ENCODE assay signal across 8 mouse cellular contexts in genomic region chr1:171293906-171294297, GRCm38 (mm10). TPM values are rescaled to one million over a fixed set of nuclear protein-coding genes. Genes with fewer than 3 reads are reported as not detected.
A peak's percentile ranks its signal among the peaks of the same experiment; 100 is the strongest.
DNase-seq lines count a peak whose midpoint lies in the region; ATAC-seq and TF ChIP-seq lines count a peak whose summit lies in the region.

No protein-coding gene starts in this region.

- peak overlapping the region; percentile 69 for H3K9ac ChIP-seq in neural tube, embryonic 11.5 days (ENCODE audit: low read length)
- H3K9ac ChIP-seq in intestine, postnatal 0 days (ENCODE audit: low read depth, low read length), result peak overlapping the region; percentile 88
- H3K9ac ChIP-seq in stomach, embryonic 14.5 days (replicated peaks; ENCODE audit: low read depth, low read length), result peak overlapping the region; percentile 68

- 0 out of 2 replicates have a peak, but pooled peaks cover 2% of the 10 kb centered on the region for H3K36me3 ChIP-seq in neural tube, embryonic 11.5 days (ENCODE audit: control insufficient read depth, insufficient read depth, low read length)
- peaks cover 12% of the 10 kb centered on the region for H3K36me3 ChIP-seq in intestine, postnatal 0 days (ENCODE audit: control insufficient read depth, insufficient read depth)
- H3K36me3 ChIP-seq in stomach, embryonic 14.5 days (ENCODE audit: control insufficient read depth, insufficient read depth, low read length), result peaks cover 12% of the 10 kb centered on the region

- no peaks in the 10 kb centered on the region for H3K27me3 ChIP-seq in cerebellum, adult 2 months (ENCODE audit: control insufficient read depth, insufficient read depth, low read length)
- no peaks in the 10 kb centered on the region for H3K27me3 ChIP-seq in neural tube, embryonic 11.5 days (ENCODE audit: control insufficient read depth, insufficient read depth, low read length)
- peaks cover 7% of the 10 kb centered on the region; the same call in 1 of the 2 replicates for H3K27me3 ChIP-seq in intestine, postnatal 0 days (replicated peaks; ENCODE audit: control insufficient read depth, insufficient read depth, low read length)
- no peaks in the 10 kb centered on the region for H3K27me3 ChIP-seq in stomach, embryonic 14.5 days (ENCODE audit: control insufficient read depth, insufficient read depth, low read length)

- peak overlapping the region; percentile 60 for H3K4me2 ChIP-seq in neural tube, embryonic 11.5 days (ENCODE audit: low read depth)
- H3K4me2 ChIP-seq in intestine, postnatal 0 days (replicated peaks; ENCODE audit: low read depth), result peak overlapping the region; percentile 53
- H3K4me2 ChIP-seq in stomach, embryonic 14.5 days (replicated peaks; ENCODE audit: low read depth, low read length), result peak overlapping the region; percentile 82

- WGBS in cerebellum, adult 2 months, result 18% methylated on average over 5 of the region's 5 CpGs
- WGBS in neural tube, embryonic 11.5 days, result 53% methylated on average over 5 of the region's 5 CpGs
- WGBS in intestine, postnatal 0 days, result 35% methylated on average over 5 of the region's 5 CpGs
- WGBS in stomach, embryonic 14.5 days, result 39% methylated on average over 5 of the region's 5 CpGs

- peak overlapping the region; percentile 94 for H3K4me3 ChIP-seq in cerebellum, adult 2 months (replicated peaks; ENCODE audit: insufficient read depth, low read depth, low read length)
- peak overlapping the region; percentile 50 for H3K4me3 ChIP-seq in neural tube, embryonic 11.5 days (ENCODE audit: low read depth, low read length)
- H3K4me3 ChIP-seq in intestine, postnatal 0 days (ENCODE audit: low read depth, low read length), result peak overlapping the region; percentile 85
- peak overlapping the region; percentile 63 for H3K4me3 ChIP-seq in stomach, embryonic 14.5 days (ENCODE audit: low read depth, low read length)

- TF ChIP-seq POLR2A in cerebellum, adult 2 months (IDR thresholded peaks at IDR 0.05; ENCODE audit: borderline replicate concordance, insufficient read depth, low read length), result no peak

- H3K9me3 ChIP-seq in neural tube, embryonic 11.5 days (ENCODE audit: control insufficient read depth, low read length), result no peaks in the 10 kb centered on the region
- no peaks in the 10 kb centered on the region for H3K9me3 ChIP-seq in intestine, postnatal 0 days (ENCODE audit: control insufficient read depth)
- H3K9me3 ChIP-seq in stomach, embryonic 14.5 days (ENCODE audit: control insufficient read depth, low read depth, low read length), result no peaks in the 10 kb centered on the region

- no peak for DNase-seq in cerebellum, adult 2 months
- DNase-seq in cerebellum, postnatal 10 days, result no peak
- no peak for DNase-seq in neural tube, embryonic 11.5 days (ENCODE audit: low spot score)
- DNase-seq in neural tube, embryonic 10.5 days (ENCODE audit: extremely low spot score, low spot score), result no peak
- DNase-seq in left cerebral cortex, postnatal 25 days (ENCODE audit: low spot score in 2 of 2), result no peak
- DNase-seq in thymus, adult 18-20 months, result no peak

- intact Hi-C loops in left cerebral cortex, postnatal 25 days (cut with DNase I), result loop anchor here (2.0 kb wide), 1 partner anchor 35 kb away; the partner anchor contains the start of gene Dedd

- H3K27ac ChIP-seq in cerebellum, adult 2 months (ENCODE audit: insufficient read depth, low read length), result peak overlapping the region; percentile 97; the same call in 1 of the 2 replicates
- H3K27ac ChIP-seq in neural tube, embryonic 11.5 days (ENCODE audit: low read depth, low read length), result no peak overlapping the region
- peak overlapping the region; percentile 97 for H3K27ac ChIP-seq in intestine, postnatal 0 days (ENCODE audit: low read depth, low read length)
- peak overlapping the region; percentile 95 for H3K27ac ChIP-seq in stomach, embryonic 14.5 days (ENCODE audit: low read length)

- ATAC-seq in neural tube, embryonic 11.5 days (ENCODE audit: insufficient read depth, low FRiP score, low TSS enrichment), result no peak
- 0 out of 2 replicates have a peak, but pooled peaks have one; percentile 32 for ATAC-seq in intestine, postnatal 0 days
- ATAC-seq in stomach, embryonic 14.5 days (ENCODE audit: insufficient number of reproducible peaks, insufficient read depth, low FRiP score, low read depth), result no peak

- TF ChIP-seq CTCF in cerebellum, adult 2 months (IDR thresholded peaks at IDR 0.05; ENCODE audit: borderline replicate concordance, insufficient read depth, low read depth, low read length), result no peak
- TF ChIP-seq CTCF in intestine, postnatal 0 days (IDR thresholded peaks at IDR 0.05; ENCODE audit: low read depth), result no peak

- no peaks in the 10 kb centered on the region for H3K4me1 ChIP-seq in cerebellum, adult 2 months (ENCODE audit: control insufficient read depth, insufficient read depth, low read length)
- peaks cover 6% of the 10 kb centered on the region for H3K4me1 ChIP-seq in neural tube, embryonic 11.5 days (ENCODE audit: control insufficient read depth, insufficient read depth, low read length)
- no peaks in the 10 kb centered on the region; the same call in 1 of the 2 replicates for H3K4me1 ChIP-seq in intestine, postnatal 0 days (replicated peaks; ENCODE audit: control insufficient read depth, insufficient read depth, low read length)
- H3K4me1 ChIP-seq in stomach, embryonic 14.5 days (ENCODE audit: control insufficient read depth, insufficient read depth, low read length), result peaks cover 7% of the 10 kb centered on the region; the same call in 1 of the 2 replicates

RNA-seq across cellular contexts. Expression of gene Ufc1, which starts 0.9 kb away (rescaled TPM):
- polyA plus RNA-seq in cerebellum, adult 2 months (2012; rRNA removed), result 96.4 and 109 TPM in 2 replicates
- 102 and 103 TPM in 2 replicates for polyA plus RNA-seq in neural tube, embryonic 11.5 days (2014; fragmentation: Nextera tagmentation; extraction: Ambion mirVana)
- polyA plus RNA-seq in intestine, postnatal 0 days (2015; fragmentation: Nextera tagmentation; extraction: Ambion mirVana), result 117 TPM in 2 replicates
- polyA plus RNA-seq in stomach, embryonic 14.5 days (2014; fragmentation: Nextera tagmentation; extraction: Ambion mirVana), result 118 and 130 TPM in 2 replicates
- 100 to 1,000 TPM; 105 to 115 TPM for total RNA-seq in left cerebral cortex, postnatal 25 days (2021)

RNA-seq across cellular contexts. Expression of gene Usp21, which starts 6.1 kb away (rescaled TPM):
- polyA plus RNA-seq in cerebellum, adult 2 months (2012; rRNA removed), result 76.6 and 77.5 TPM in 2 replicates
- 90.3 and 104 TPM in 2 replicates for polyA plus RNA-seq in neural tube, embryonic 11.5 days (2014; fragmentation: Nextera tagmentation; extraction: Ambion mirVana)
- 20.4 and 21.7 TPM in 2 replicates for polyA plus RNA-seq in intestine, postnatal 0 days (2015; fragmentation: Nextera tagmentation; extraction: Ambion mirVana)
- polyA plus RNA-seq in stomach, embryonic 14.5 days (2014; fragmentation: Nextera tagmentation; extraction: Ambion mirVana), result 68.8 and 70.6 TPM in 2 replicates
- 10 to 100 TPM; 59.6 to 64.1 TPM for total RNA-seq in left cerebral cortex, postnatal 25 days (2021)

RNA-seq across cellular contexts. Expression of gene Ppox, which starts 12.9 kb away (rescaled TPM):
- polyA plus RNA-seq in cerebellum, adult 2 months (2012; rRNA removed), result 76.9 and 81.2 TPM in 2 replicates
- 55.6 and 65.3 TPM in 2 replicates for polyA plus RNA-seq in neural tube, embryonic 11.5 days (2014; fragmentation: Nextera tagmentation; extraction: Ambion mirVana)
- polyA plus RNA-seq in intestine, postnatal 0 days (2015; fragmentation: Nextera tagmentation; extraction: Ambion mirVana), result 11.4 and 12.8 TPM in 2 replicates
- polyA plus RNA-seq in stomach, embryonic 14.5 days (2014; fragmentation: Nextera tagmentation; extraction: Ambion mirVana), result 56.7 and 57.7 TPM in 2 replicates
- total RNA-seq in left cerebral cortex, postnatal 25 days (2021), result 10 to 100 TPM; 19.9 to 29.4 TPM

RNA-seq across cellular contexts. Expression of gene B4galt3, which starts 23.8 kb away (rescaled TPM):
- 69.6 and 72.2 TPM in 2 replicates for polyA plus RNA-seq in cerebellum, adult 2 months (2012; rRNA removed)
- 67.4 and 70.6 TPM in 2 replicates for polyA plus RNA-seq in neural tube, embryonic 11.5 days (2014; fragmentation: Nextera tagmentation; extraction: Ambion mirVana)
- 27.0 and 27.4 TPM in 2 replicates for polyA plus RNA-seq in intestine, postnatal 0 days (2015; fragmentation: Nextera tagmentation; extraction: Ambion mirVana)
- 81.1 and 87.0 TPM in 2 replicates for polyA plus RNA-seq in stomach, embryonic 14.5 days (2014; fragmentation: Nextera tagmentation; extraction: Ambion mirVana)
- 10 to 100 TPM; 58.1 to 63.6 TPM for total RNA-seq in left cerebral cortex, postnatal 25 days (2021)

RNA-seq across cellular contexts. Expression of gene Dedd, which starts 35.0 kb away (rescaled TPM):
- polyA plus RNA-seq in cerebellum, adult 2 months (2012; rRNA removed), result 54.4 and 56.4 TPM in 2 replicates
- polyA plus RNA-seq in neural tube, embryonic 11.5 days (2014; fragmentation: Nextera tagmentation; extraction: Ambion mirVana), result 50.4 and 57.6 TPM in 2 replicates
- polyA plus RNA-seq in intestine, postnatal 0 days (2015; fragmentation: Nextera tagmentation; extraction: Ambion mirVana), result 28.1 and 29.9 TPM in 2 replicates
- 48.8 and 54.1 TPM in 2 replicates for polyA plus RNA-seq in stomach, embryonic 14.5 days (2014; fragmentation: Nextera tagmentation; extraction: Ambion mirVana)
- 10 to 100 TPM; 38.2 to 39.8 TPM for total RNA-seq in left cerebral cortex, postnatal 25 days (2021)
